Mouse (Mus musculus): ENCODE data around the gene 3110009E18Rik. TPM values are rescaled to one million over a fixed set of nuclear protein-coding genes. Genes with fewer than 3 reads are reported as not detected.
A peak's percentile ranks its signal among the peaks of the same experiment; 100 is the strongest.

Gene 3110009E18Rik
- polyA plus RNA-seq, 1 experiment: 5.3 TPM

DNA sequence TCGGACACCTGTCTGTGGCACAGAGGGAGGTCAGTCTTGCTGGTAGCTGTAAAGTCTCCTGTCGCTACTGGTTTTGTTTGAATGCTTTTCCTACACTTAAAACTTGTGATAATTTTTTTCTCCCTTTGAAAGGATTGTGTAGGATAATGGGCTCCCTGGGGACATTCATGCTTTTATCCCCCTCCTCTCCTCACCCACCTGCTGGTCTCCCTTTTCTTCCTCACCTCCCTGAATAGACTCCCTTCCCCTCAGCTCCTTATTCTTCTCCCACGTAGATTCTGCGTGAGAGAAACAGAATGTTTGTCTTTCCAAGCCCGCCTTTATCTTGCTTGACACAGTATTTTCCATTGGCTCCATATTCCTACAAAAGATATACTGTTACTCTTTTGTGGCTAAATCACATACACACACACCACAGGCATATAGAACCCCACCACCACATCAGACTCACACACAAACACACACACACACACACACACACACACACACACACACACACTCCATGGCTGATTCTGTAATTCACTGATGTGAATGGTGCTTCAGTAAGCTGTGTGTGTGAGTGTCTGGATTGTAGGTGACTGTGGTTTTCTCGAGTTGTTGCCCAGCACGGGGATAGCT is 18.0 kb downstream of the 3110009E18Rik start:
- TF ChIP-seq POLR2A (IDR thresholded peaks at IDR 0.05; ENCODE audit: borderline replicate concordance, low read depth, low read length) (no peak), CTCF (IDR thresholded peaks at IDR 0.05; ENCODE audit: low read depth, low read length) (no peak)
- H3K27ac ChIP-seq (ENCODE audit: insufficient read depth, low read depth, low read length): no peak overlapping the region
- H3K4me1 ChIP-seq (ENCODE audit: control insufficient read depth, insufficient read depth, low read length): peaks cover 9% of the 10 kb centered on the region
- no peak overlapping the region for H3K4me3 ChIP-seq (ENCODE audit: insufficient read depth, low read length)

DNA sequence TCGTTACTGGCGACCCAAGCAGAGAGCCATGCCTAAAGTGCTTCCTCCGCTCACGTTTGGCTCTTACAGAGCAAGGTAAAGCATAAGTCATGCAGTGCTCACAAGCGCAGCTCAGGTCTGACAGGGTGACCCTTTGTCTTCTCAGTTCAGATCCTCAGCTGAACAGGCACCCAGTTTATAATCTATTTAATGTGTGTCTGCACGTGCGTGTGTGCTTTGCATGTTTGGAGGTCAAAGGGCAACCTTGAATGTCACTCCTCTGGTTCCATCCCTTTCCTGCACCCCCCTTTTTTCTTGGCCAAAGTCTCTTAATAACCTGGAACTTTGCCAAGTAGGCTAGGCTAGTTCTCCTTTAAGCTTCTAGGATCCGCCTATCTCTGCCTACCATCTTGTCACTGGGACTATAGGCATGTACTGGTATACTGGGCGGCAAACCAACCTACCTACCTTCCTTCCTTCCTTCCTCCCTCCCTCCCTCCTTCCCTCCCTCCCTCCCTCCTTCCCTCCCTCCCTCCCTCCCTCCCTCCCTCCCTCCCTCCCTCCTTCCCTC is 19.2 kb downstream of the 3110009E18Rik start:
- H3K27ac ChIP-seq (ENCODE audit: insufficient read depth, low read depth, low read length): no peak overlapping the region
- H3K4me1 ChIP-seq (ENCODE audit: control insufficient read depth, insufficient read depth, low read length): peaks cover 9% of the 10 kb centered on the region
- no peak overlapping the region for H3K4me3 ChIP-seq (ENCODE audit: insufficient read depth, low read length)
- TF ChIP-seq POLR2A (IDR thresholded peaks at IDR 0.05; ENCODE audit: borderline replicate concordance, low read depth, low read length) (no peak), CTCF (IDR thresholded peaks at IDR 0.05; ENCODE audit: low read depth, low read length) (no peak)

DNA sequence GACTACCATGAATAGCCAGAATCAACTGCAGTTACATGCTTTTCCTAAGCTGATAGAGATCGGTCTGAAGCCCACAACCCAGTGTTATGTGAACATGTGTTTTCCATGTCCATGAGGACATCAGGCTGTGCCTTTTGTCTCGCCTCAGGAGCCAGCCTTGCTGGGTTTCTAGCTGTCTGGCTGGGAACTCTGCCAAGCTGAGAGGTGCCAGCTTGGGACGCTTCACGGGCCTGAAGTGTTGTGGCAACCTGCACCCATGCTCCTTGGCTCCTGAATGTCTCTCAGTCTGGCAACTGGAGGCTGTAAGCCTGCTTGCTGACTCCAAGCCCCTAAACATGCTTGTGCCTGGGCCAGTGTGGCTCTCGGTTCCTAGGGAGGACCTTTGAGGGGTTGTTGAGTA is 21.6 kb downstream of the 3110009E18Rik start:
- TF ChIP-seq CTCF (IDR thresholded peaks at IDR 0.05; ENCODE audit: low read depth, low read length) (no peak), POLR2A (IDR thresholded peaks at IDR 0.05; ENCODE audit: borderline replicate concordance, low read depth, low read length) (no peak)
- no peaks in the 10 kb centered on the region for H3K4me1 ChIP-seq (ENCODE audit: control insufficient read depth, insufficient read depth, low read length)
- no peak overlapping the region for H3K27ac ChIP-seq (ENCODE audit: insufficient read depth, low read depth, low read length)
- H3K4me3 ChIP-seq (ENCODE audit: insufficient read depth, low read length): no peak overlapping the region

DNA sequence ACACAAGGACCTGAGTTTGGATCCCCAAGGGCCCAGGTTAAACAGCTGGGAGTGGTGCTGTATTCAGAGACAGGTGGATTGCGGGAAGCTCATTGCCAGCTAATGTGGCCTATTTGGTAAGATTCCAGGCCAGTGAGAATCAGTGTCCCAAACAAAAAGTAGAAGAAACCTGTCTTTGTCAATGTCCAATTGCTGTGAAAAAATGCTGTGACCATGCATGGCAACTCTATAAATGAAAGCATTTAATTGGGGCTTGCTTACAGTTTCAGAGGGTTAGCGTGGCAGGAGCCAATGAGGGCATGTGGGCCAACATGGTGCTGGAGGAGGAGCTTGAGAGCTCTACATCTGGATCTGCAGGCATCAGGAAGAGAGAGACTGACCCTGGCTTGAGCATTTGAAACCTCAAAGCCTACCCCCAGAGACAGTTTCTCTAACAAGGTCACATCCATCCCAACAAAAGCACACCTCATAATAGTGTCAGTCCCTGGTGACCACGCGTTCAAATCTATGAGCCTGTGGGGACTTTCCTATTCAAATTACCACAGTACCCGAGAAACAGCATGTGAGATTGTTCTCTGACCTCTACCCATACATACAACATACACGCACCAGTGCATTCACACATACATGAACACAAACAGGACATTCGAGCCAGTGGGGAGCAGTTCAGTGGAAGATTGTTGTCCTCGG is 24.7 kb downstream of the 3110009E18Rik start:
- Histone ChIP-seq H3K4me1 (ENCODE audit: control insufficient read depth, insufficient read depth, low read length) (no peaks in the 10 kb centered on the region), H3K27ac (ENCODE audit: insufficient read depth, low read depth, low read length) (no peak overlapping the region), H3K4me3 (ENCODE audit: insufficient read depth, low read length) (no peak overlapping the region)
- TF ChIP-seq CTCF (IDR thresholded peaks at IDR 0.05; ENCODE audit: low read depth, low read length) (no peak), POLR2A (IDR thresholded peaks at IDR 0.05; ENCODE audit: borderline replicate concordance, low read depth, low read length) (no peak)

- no peak for TF ChIP-seq CTCF (IDR thresholded peaks at IDR 0.05; ENCODE audit: low read depth, low read length)
- TF ChIP-seq POLR2A (IDR thresholded peaks at IDR 0.05; ENCODE audit: borderline replicate concordance, low read depth, low read length): no peak
- H3K4me1 ChIP-seq (ENCODE audit: control insufficient read depth, insufficient read depth, low read length): no peaks in the 10 kb centered on the region
- H3K4me3 ChIP-seq (ENCODE audit: insufficient read depth, low read length): no peak overlapping the region
Observed at GRCm38 (mm10) chr1:120146994-120147393, 26.0 kb downstream of the 3110009E18Rik start.

GRCm38 (mm10) chr1:120154232-120154631 is 33.2 kb downstream of the 3110009E18Rik start:
- Histone ChIP-seq H3K4me3 (ENCODE audit: insufficient read depth, low read length) (no peak overlapping the region), H3K4me1 (ENCODE audit: control insufficient read depth, insufficient read depth, low read length) (peaks cover 9% of the 10 kb centered on the region), H3K27ac (ENCODE audit: insufficient read depth, low read depth, low read length) (no peak overlapping the region)
- TF ChIP-seq CTCF (IDR thresholded peaks at IDR 0.05; ENCODE audit: low read depth, low read length) (0 out of 2 replicates have a peak, but pooled peaks have one; percentile 29), POLR2A (IDR thresholded peaks at IDR 0.05; ENCODE audit: borderline replicate concordance, low read depth, low read length) (no peak)

More at GRCm38 (mm10) chr1:120146994-120147393, 26.0 kb downstream of the 3110009E18Rik start:
- H3K27ac ChIP-seq (ENCODE audit: insufficient read depth, low read depth, low read length): no peak overlapping the region

- H3K27ac ChIP-seq (ENCODE audit: insufficient read depth, low read depth, low read length): no peak overlapping the region
- H3K4me3 ChIP-seq (ENCODE audit: insufficient read depth, low read length): no peak overlapping the region
- peaks cover 9% of the 10 kb centered on the region for H3K4me1 ChIP-seq (ENCODE audit: control insufficient read depth, insufficient read depth, low read length)
- TF ChIP-seq POLR2A (IDR thresholded peaks at IDR 0.05; ENCODE audit: borderline replicate concordance, low read depth, low read length): no peak
- TF ChIP-seq CTCF (IDR thresholded peaks at IDR 0.05; ENCODE audit: low read depth, low read length): peak; percentile 65; the same call in 1 of the 2 replicates
Observed at GRCm38 (mm10) chr1:120155325-120155724, 34.3 kb downstream of the 3110009E18Rik start.

- TF ChIP-seq POLR2A (IDR thresholded peaks at IDR 0.05; ENCODE audit: borderline replicate concordance, low read depth, low read length): no peak
- TF ChIP-seq CTCF (IDR thresholded peaks at IDR 0.05; ENCODE audit: low read depth, low read length): no peak
- Histone ChIP-seq H3K4me3 (ENCODE audit: insufficient read depth, low read length) (no peak overlapping the region), H3K27ac (ENCODE audit: insufficient read depth, low read depth, low read length) (no peak overlapping the region), H3K4me1 (ENCODE audit: control insufficient read depth, insufficient read depth, low read length) (peaks cover 18% of the 10 kb centered on the region)
Observed at GRCm38 (mm10) chr1:120158474-120159127, 37.6 kb downstream of the 3110009E18Rik start.

GRCm38 (mm10) chr1:120161502-120161901 is 40.5 kb downstream of the 3110009E18Rik start:
- Histone ChIP-seq H3K4me3 (ENCODE audit: insufficient read depth, low read length) (no peak overlapping the region), H3K4me1 (ENCODE audit: control insufficient read depth, insufficient read depth, low read length) (peaks cover 11% of the 10 kb centered on the region), H3K27ac (ENCODE audit: insufficient read depth, low read depth, low read length) (no peak overlapping the region)
- TF ChIP-seq CTCF (IDR thresholded peaks at IDR 0.05; ENCODE audit: low read depth, low read length) (no peak), POLR2A (IDR thresholded peaks at IDR 0.05; ENCODE audit: borderline replicate concordance, low read depth, low read length) (no peak)

All from bone marrow macrophage, adult 2 months (primary cell).